Mouse (Mus musculus) heart, adult 2 months (tissue): ENCODE data around the gene Wnt7a.

Experiments
- CTCF ChIP-seq: fragments of 200-600 bp; IDR thresholded peaks from 2 replicates; pipeline ENCODE4 v1.8.1; 2022; ENCODE audit warnings: antibody characterized with exemption, mild to moderate bottlenecking, moderate library complexity
- EP300 ChIP-seq: fragments of 200-500 bp; IDR thresholded peaks from 2 replicates; pipeline ENCODE4 v1.6.1; 2011; ENCODE audit warnings: low read depth, low read length, control low read depth; ENCODE audit not compliant: insufficient read depth
- POLR2A ChIP-seq: fragments of 200-500 bp; IDR thresholded peaks from 2 replicates; pipeline ENCODE4 v1.6.1; 2011; ENCODE audit warnings: mild to moderate bottlenecking, low read depth, low read length, control low read depth; ENCODE audit not compliant: insufficient read depth

GRCm38 (mm10) chr6:91400514-91400913 is 10.6 kb downstream of the Wnt7a start:
- TF ChIP-seq CTCF (no peak), EP300 (no peak), POLR2A (no peak)
